Mouse (Mus musculus) MEL (cell line): Measurements from ENCODE around the gene Mcm2.

Source experiments
- CTCF ChIP-seq, 3 experiments: IDR thresholded peaks in 2 of 3; conservative IDR thresholded peaks in 1 of 3; 2 replicates each; pipeline ENCODE4 v1.5.1; 2011 to 2012; ENCODE audit warnings: low read length in 3 of 3, low read depth in 2 of 3, mild to moderate bottlenecking in 2 of 3, improper control_type of control experiment in 1 of 3, inconsistent platforms in 1 of 3, mixed read lengths in 1 of 3, moderate library complexity in 1 of 3; ENCODE audit not compliant: control insufficient read depth in 1 of 3, insufficient read depth in 1 of 3, poor library complexity in 1 of 3, severe bottlenecking in 1 of 3
- MYC ChIP-seq: IDR thresholded peaks from 2 replicates; pipeline ENCODE4 v1.6.1; 2011; ENCODE audit warnings: low read depth, mild to moderate bottlenecking, low read length, improper control_type of control experiment, moderate library complexity
- POLR2A ChIP-seq, 2 experiments: IDR thresholded peaks; 2 replicates each; pipeline ENCODE4 v1.6.1; 2011 to 2012; ENCODE audit warnings: low read length in 2 of 2, mild to moderate bottlenecking in 2 of 2, control low read depth in 1 of 2, improper control_type of control experiment in 1 of 2, low read depth in 1 of 2, moderate library complexity in 1 of 2; ENCODE audit not compliant: control insufficient read depth in 1 of 2, insufficient read depth in 1 of 2, poor library complexity in 1 of 2

GRCm38 (mm10) chr6:88850034-88850433, 48.5 kb downstream of the Mcm2 start:
- TF ChIP-seq CTCF (IDR thresholded peaks at IDR 0.05 in 2 of 3, conservative IDR thresholded peaks at IDR 0.05 in 1 of 3; ENCODE audit: control insufficient read depth in 1 of 3, insufficient read depth in 1 of 3, low read depth in 2 of 3, low read length in 3 of 3, poor library complexity in 1 of 3, severe bottlenecking in 1 of 3) (peak in 1 of 3 experiments; percentile 6; a peak in 1 of 6 replicates), POLR2A (IDR thresholded peaks at IDR 0.05; ENCODE audit: control insufficient read depth in 1 of 2, insufficient read depth in 1 of 2, low read depth in 1 of 2, low read length in 2 of 2, poor library complexity in 1 of 2) (no peak), MYC (no peak)
